Mouse (Mus musculus) small intestine, adult 2 months (tissue): ENCODE measurements around the gene Ubqln4.
"Not testable (repeated sequence)": the region's sequence is repeated elsewhere in the genome, so short reads cannot be mapped to it uniquely, and the experiment has no call there.

Experiments used
- CTCF ChIP-seq: fragments of 200-500 bp; IDR thresholded peaks from 2 replicates; pipeline ENCODE4 v1.5.1; 2012; ENCODE audit warnings: low read depth, mild to moderate bottlenecking, control low read depth, inconsistent platforms, low read length, moderate library complexity, mixed read lengths; ENCODE audit not compliant: insufficient replicate concordance, insufficient read length; ENCODE audit errors: extremely low read depth
- POLR2A ChIP-seq: fragments of 200-500 bp; IDR thresholded peaks from 2 replicates; pipeline ENCODE4 v1.6.1; 2012; ENCODE audit warnings: low read depth, mild to moderate bottlenecking, control low read depth, inconsistent platforms, low read length, moderate library complexity

DNA sequence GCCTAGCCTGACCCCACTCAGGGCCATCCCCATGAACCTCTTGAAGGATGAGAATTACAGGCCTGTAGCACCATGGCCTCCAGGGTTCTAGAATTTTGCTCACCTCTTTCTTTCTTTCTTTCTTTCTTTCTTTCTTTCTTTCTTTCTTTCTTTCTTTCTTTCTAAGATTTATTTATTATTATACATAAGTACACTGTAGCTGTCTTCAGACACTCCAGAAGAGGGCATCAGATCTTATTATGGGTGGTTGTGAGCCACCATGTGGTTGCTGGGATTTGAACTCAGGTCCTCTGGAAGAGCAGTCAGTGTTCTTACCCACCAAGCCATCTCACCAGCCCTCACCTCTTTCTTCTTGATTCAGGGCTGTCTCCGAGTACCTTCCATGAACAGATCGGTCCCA lies 52.1 kb downstream of the Ubqln4 start, which contains the start of gene Arhgef2:
- TF ChIP-seq POLR2A, CTCF: not testable (repeated sequence)
